Mouse (Mus musculus) liver, embryonic 11.5 days (tissue): ENCODE results near the gene Bdnf. TPM values are rescaled to one million over a fixed set of nuclear protein-coding genes. Genes with fewer than 3 reads are reported as not detected.
A peak's percentile ranks its signal among the peaks of the same experiment; 100 is the strongest.

Experiments
- ATAC-seq: fragments of 200-750 bp; cut with Nextera tagmentation; replicated peaks from 2 replicates; pipeline ENCODE4 v1.8.0; 2017; ENCODE audit warnings: moderate number of reproducible peaks, mild to moderate bottlenecking, moderate TSS enrichment, moderate library complexity; ENCODE audit not compliant: low FRiP score
- DNase-seq: peaks from one replicate; pipeline ENCODE4 v3.0.0-alpha.2; 2017; ENCODE audit warnings: low spot score
- H3K27ac ChIP-seq: fragments of 300-500 bp; sonication (generic); 2 replicates; pipeline ENCODE4 v1.5.1; 2014; ENCODE audit warnings: mild to moderate bottlenecking, low read depth, low read length, control low read depth
- H3K27me3 ChIP-seq: fragments of 300-500 bp; sonication (generic); replicated peaks from 2 replicates; pipeline ENCODE4 v1.6.1; 2014; ENCODE audit warnings: low read length, mixed read lengths; ENCODE audit not compliant: control insufficient read depth, insufficient read depth
- H3K36me3 ChIP-seq: fragments of 300-500 bp; sonication (generic); 2 replicates; pipeline ENCODE4 v1.6.1; 2014; ENCODE audit warnings: mild to moderate bottlenecking, low read length, moderate library complexity, mixed read lengths; ENCODE audit not compliant: control insufficient read depth, insufficient read depth
- H3K4me1 ChIP-seq: fragments of 300-500 bp; sonication (generic); replicated peaks from 2 replicates; pipeline ENCODE4 v1.6.1; 2014; ENCODE audit warnings: low read length, mixed read lengths; ENCODE audit not compliant: control insufficient read depth, insufficient read depth
- H3K4me2 ChIP-seq: fragments of 300-500 bp; sonication (generic); 2 replicates; pipeline ENCODE4 v1.6.1; 2014; ENCODE audit warnings: mild to moderate bottlenecking, control low read depth, moderate library complexity
- H3K4me3 ChIP-seq: fragments of 300-500 bp; sonication (generic); 2 replicates; pipeline ENCODE4 v1.5.1; 2014; ENCODE audit warnings: low read depth, low read length, control low read depth
- H3K9ac ChIP-seq: fragments of 300-500 bp; sonication (generic); 2 replicates; pipeline ENCODE4 v1.6.1; 2014; ENCODE audit warnings: low read depth, low read length, control low read depth
- H3K9me3 ChIP-seq: fragments of 300-500 bp; sonication (generic); 2 replicates; pipeline ENCODE4 v1.6.1; 2016; ENCODE audit warnings: low read length, inconsistent platforms, mixed read lengths; ENCODE audit not compliant: control insufficient read depth
- WGBS: fragments of 180-500 bp; shearing (Covaris S2); extraction: QIAGEN DNeasy Blood & Tissue Kit; methylation state at CpG from one replicate; pipeline ENCODE4 v1.1.7; 2014; 5-methylcytosine and 5-hydroxymethylcytosine counted together
- polyA plus RNA-seq: library from polyadenylated mRNA; unstranded; fragments of >200 nt; fragmentation: Nextera tagmentation; extraction: Ambion mirVana; gene quantifications from 2 replicates; pipeline ENCODE4 v1.2.1, GENCODE M21; 2014

Bdnf gene
- polyA plus RNA-seq, 1 experiment from 2014 or later = 0.74 TPM

GRCm38 (mm10) chr2:109729221-109729620 lies 54.7 kb downstream of the Bdnf start:
- DNase-seq (no peak), ATAC-seq (no peak)
- Histone ChIP-seq H3K4me1 (no peaks in the 10 kb centered on the region), H3K9me3 (no peaks in the 10 kb centered on the region), H3K27me3 (no peaks in the 10 kb centered on the region), H3K4me2 (no peak overlapping the region), H3K27ac (no peak overlapping the region), H3K9ac (no peak overlapping the region), H3K36me3 (no peaks in the 10 kb centered on the region), H3K4me3 (no peak overlapping the region)
- WGBS = 78% methylated on average over 1 of the region's 1 CpGs

GRCm38 (mm10) chr2:109733201-109734039 lies 58.9 kb downstream of the Bdnf start:
- H3K27ac ChIP-seq = no peak overlapping the region
- no peaks in the 10 kb centered on the region for H3K4me1 ChIP-seq
- 52% methylated on average over 9 of the region's 9 CpGs for WGBS
- DNase-seq = no peak
- H3K27me3 ChIP-seq = no peaks in the 10 kb centered on the region
- no peak overlapping the region for H3K9ac ChIP-seq
- no peaks in the 10 kb centered on the region for H3K9me3 ChIP-seq
- no peak overlapping the region for H3K4me3 ChIP-seq
- no peak overlapping the region for H3K4me2 ChIP-seq
- 0 out of 2 replicates have a peak, but pooled peaks have one; percentile 26 for ATAC-seq
- H3K36me3 ChIP-seq = no peaks in the 10 kb centered on the region

DNA sequence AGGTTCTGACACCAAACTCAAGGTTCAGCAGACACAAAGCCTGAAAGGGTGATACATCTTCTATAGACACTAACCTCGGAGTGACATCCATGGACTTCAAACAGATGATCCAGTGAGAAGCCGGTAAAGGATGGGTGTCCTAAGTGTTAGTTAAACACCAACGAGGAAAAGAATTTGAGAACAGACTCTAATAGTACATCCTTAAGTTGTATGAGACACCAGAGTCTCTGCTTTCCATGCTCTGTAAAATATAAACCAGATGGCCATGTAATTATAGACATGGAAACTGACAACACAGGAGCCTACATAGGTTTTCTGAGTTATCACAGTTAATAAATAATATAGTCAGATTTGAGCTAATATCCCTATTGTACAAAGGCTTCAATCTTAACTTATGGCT lies 59.7 kb downstream of the Bdnf start:
- Histone ChIP-seq H3K4me1 (no peaks in the 10 kb centered on the region), H3K9me3 (no peaks in the 10 kb centered on the region), H3K4me2 (no peak overlapping the region), H3K9ac (no peak overlapping the region), H3K4me3 (no peak overlapping the region), H3K36me3 (no peaks in the 10 kb centered on the region), H3K27me3 (no peaks in the 10 kb centered on the region), H3K27ac (no peak overlapping the region)
- ATAC-seq = no peak
- DNase-seq = no peak
- WGBS = 78% methylated on average over 3 of the region's 3 CpGs

DNA sequence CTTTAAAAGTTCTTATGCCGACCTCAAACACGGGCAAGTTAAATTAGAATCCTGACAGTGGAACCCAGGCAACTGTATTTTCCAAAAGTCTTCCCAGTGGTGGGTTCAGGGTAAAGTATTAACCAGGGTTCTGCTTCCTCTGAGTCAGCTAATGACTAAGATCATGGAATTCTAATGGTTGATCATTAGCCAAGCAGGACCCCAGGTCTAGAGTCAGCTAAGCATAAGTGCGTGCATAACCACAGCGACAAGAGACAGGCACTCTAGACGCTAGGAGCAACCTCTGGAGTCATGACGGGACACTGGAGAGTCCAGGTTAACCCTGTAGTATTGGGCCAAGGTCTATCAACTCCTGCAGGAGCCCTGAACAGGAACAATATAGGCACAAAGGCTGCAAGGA lies 60.2 kb downstream of the Bdnf start:
- Histone ChIP-seq H3K4me3 (no peak overlapping the region), H3K27ac (no peak overlapping the region), H3K9me3 (no peaks in the 10 kb centered on the region), H3K4me2 (no peak overlapping the region), H3K36me3 (no peaks in the 10 kb centered on the region), H3K27me3 (no peaks in the 10 kb centered on the region), H3K4me1 (no peaks in the 10 kb centered on the region), H3K9ac (no peak overlapping the region)
- 74% methylated on average over 6 of the region's 6 CpGs for WGBS
- peak; percentile 43 for ATAC-seq
- no peak for DNase-seq

DNA sequence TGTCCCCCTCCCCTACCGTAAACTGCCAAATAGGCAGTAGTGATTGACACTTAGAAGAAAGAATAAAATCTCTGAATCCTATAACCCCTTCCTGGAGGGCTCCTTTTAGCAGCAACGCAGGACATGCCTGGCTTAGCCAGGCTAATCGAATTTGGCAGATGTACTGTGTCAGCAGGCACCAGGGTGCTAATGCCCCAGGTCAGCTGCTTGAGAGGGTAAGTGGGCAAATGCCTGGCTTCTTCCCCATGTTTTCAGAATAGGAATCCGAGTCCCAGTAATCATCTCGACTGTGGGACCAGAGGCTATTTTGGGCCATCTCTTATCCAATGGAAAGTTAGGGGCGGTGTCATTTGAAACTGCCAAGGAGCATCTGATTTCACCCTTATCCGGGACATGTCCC lies 60.8 kb downstream of the Bdnf start:
- H3K27ac ChIP-seq = no peak overlapping the region
- no peak overlapping the region for H3K9ac ChIP-seq
- H3K4me3 ChIP-seq = no peak overlapping the region
- no peaks in the 10 kb centered on the region for H3K27me3 ChIP-seq
- H3K9me3 ChIP-seq = no peaks in the 10 kb centered on the region
- no peak for DNase-seq
- no peak overlapping the region for H3K4me2 ChIP-seq
- no peaks in the 10 kb centered on the region for H3K4me1 ChIP-seq
- 59% methylated on average over 7 of the region's 7 CpGs for WGBS
- ATAC-seq = no peak
- H3K36me3 ChIP-seq = no peaks in the 10 kb centered on the region

DNA sequence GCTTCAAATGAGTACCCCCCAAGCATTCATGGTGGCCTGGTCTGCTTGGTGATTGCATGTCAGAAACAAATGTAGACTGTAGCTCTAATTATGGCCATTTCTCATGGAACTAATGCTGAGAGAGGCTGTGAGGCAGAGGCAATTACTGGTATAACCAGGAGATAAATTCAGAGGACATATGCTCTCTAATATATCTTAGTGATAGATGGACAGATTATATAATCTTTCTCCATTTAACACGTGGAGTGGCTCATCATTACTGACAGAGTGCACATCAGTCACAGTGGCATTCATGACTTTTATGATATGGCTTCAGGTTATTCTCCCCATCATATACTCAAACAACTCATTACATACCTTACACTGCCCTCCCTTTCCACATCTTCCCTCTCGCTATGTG lies 61.8 kb downstream of the Bdnf start:
- WGBS = 54% methylated on average over 2 of the region's 2 CpGs
- Histone ChIP-seq H3K4me1 (no peaks in the 10 kb centered on the region), H3K9ac (no peak overlapping the region), H3K9me3 (no peaks in the 10 kb centered on the region), H3K27ac (no peak overlapping the region), H3K4me3 (no peak overlapping the region), H3K27me3 (no peaks in the 10 kb centered on the region), H3K4me2 (no peak overlapping the region), H3K36me3 (no peaks in the 10 kb centered on the region)
- ATAC-seq = no peak
- no peak for DNase-seq

DNA sequence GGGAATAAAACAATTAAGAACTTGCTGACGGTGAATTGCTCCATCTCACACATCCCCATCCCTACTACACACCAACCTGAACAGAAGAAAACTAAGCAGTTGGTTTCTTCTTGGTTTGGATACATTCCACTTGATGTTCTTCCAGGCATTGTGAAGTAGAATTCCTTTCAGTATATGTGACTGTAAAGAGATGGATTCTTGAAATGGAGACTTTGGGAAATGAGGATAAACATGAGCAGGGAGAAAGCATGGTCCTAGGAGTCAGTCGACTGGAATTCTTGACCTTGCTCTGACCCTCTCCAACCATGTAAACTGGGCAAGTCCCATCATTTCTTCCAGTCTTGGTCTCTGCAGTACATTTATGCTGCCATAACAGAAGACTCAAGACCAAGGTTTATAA lies 63.8 kb downstream of the Bdnf start:
- no peaks in the 10 kb centered on the region for H3K4me1 ChIP-seq
- ATAC-seq = no peak
- H3K27me3 ChIP-seq = no peaks in the 10 kb centered on the region
- H3K4me2 ChIP-seq = no peak overlapping the region
- H3K9me3 ChIP-seq = no peaks in the 10 kb centered on the region
- DNase-seq = no peak
- H3K4me3 ChIP-seq = no peak overlapping the region
- H3K9ac ChIP-seq = no peak overlapping the region
- WGBS = 74% methylated on average over 2 of the region's 2 CpGs
- no peaks in the 10 kb centered on the region for H3K36me3 ChIP-seq
- H3K27ac ChIP-seq = no peak overlapping the region

DNA sequence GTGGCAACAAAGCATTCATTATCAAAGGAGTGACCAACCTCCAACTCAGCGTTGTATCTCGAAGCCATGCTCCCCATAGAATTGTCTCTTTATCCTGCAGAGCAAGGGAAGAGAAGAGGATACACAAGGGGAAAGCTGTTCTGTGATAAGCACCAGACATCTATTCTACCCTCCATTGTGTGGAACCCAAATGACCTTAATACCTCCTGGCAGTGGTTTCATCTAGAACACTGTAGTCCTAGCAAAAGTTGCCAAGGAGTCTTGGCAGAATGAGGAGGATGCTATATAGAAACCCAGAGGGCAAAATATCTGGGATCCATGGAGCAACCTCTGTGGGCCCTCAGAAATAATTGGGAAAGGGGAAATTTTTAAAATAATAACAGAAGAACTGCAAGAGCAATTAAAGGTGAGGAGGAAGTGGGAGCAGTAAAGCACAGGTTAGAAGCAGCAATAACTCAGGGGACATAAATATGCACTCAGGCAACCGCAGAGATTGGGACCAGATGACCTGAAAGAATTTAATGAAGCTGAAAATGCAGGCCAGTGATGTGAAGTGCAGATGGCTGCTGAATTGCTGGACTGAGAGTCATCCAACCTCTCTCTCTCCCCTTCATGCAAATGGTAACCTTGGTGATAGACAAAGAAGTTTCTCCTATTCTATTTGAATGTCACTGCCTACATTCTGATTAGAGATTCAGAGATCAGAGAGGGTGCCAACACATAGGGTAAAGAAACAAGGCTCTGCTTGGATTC lies 68.9 kb downstream of the Bdnf start:
- 69% methylated on average over 3 of the region's 3 CpGs for WGBS
- H3K4me3 ChIP-seq = no peak overlapping the region
- H3K27ac ChIP-seq = no peak overlapping the region
- H3K36me3 ChIP-seq = no peaks in the 10 kb centered on the region
- H3K27me3 ChIP-seq = no peaks in the 10 kb centered on the region
- no peak for DNase-seq
- ATAC-seq = no peak
- H3K4me2 ChIP-seq = no peak overlapping the region
- H3K4me1 ChIP-seq = no peaks in the 10 kb centered on the region
- no peaks in the 10 kb centered on the region for H3K9me3 ChIP-seq
- H3K9ac ChIP-seq = no peak overlapping the region

DNA sequence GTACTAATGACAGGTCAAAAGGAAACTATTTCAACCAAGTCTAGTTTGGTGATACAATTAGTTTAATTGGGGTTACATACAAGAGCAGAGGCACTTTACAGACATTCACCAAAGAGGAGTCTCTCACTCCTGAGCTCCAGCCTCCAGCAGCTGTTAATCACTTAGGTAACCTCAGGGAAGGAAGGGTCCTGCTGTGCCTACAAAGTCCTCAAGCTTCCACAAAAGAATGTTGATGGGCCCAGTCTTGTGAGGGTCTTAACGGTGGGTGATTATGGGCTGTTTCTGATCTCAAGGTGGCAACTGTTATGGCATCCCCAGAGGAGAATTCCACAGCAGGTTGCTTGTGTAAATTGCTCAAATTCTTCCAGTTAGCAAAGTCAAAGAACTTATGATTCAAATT lies 71.7 kb downstream of the Bdnf start:
- no peak for ATAC-seq
- no peak overlapping the region for H3K4me2 ChIP-seq
- H3K9me3 ChIP-seq = no peaks in the 10 kb centered on the region
- DNase-seq = no peak
- H3K9ac ChIP-seq = no peak overlapping the region
- H3K27me3 ChIP-seq = no peaks in the 10 kb centered on the region
- H3K4me3 ChIP-seq = no peak overlapping the region
- H3K4me1 ChIP-seq = no peaks in the 10 kb centered on the region
- WGBS = 3% methylated on average over 1 of the region's 1 CpGs
- no peak overlapping the region for H3K27ac ChIP-seq
- no peaks in the 10 kb centered on the region for H3K36me3 ChIP-seq
